In genomic region chr2:167336384-167337213, GRCm38 (mm10) we compare ENCODE assay signal across 9 mouse cellular contexts. TPM values are rescaled to one million over a fixed set of nuclear protein-coding genes. Genes with fewer than 3 reads are reported as not detected.
A peak's percentile ranks its signal among the peaks of the same experiment; 100 is the strongest.
DNase-seq lines count a peak whose midpoint lies in the region; ATAC-seq and TF ChIP-seq lines count a peak whose summit lies in the region.
"Had no signal": no experiment of that assay in that cellular context is flagged by ENCODE, and none has a peak within 500 bp of the region (broad histone marks: within the 10 kb centered on the region; RNA-seq: fewer than 3 reads in every experiment).

No protein-coding gene starts in this region.

- H3K4me2 ChIP-seq in forebrain, embryonic 12.5 days = no peak overlapping the region

- TF ChIP-seq POLR2A in liver, adult 2 months (IDR thresholded peaks at IDR 0.05; ENCODE audit: extremely low read depth, insufficient read depth, low read length) = no peak

- no peak for TF ChIP-seq CTCF in liver, adult 2 months (IDR thresholded peaks at IDR 0.05; ENCODE audit: low read depth, low read length)

- H3K9me3 ChIP-seq in forebrain, embryonic 12.5 days = no peaks in the 10 kb centered on the region

- peak; percentile 94 for DNase-seq in heart, adult 11 months
- no peak for DNase-seq in heart, postnatal 25 days (ENCODE audit: low spot score)
- DNase-seq in liver, adult 2 months (ENCODE audit: extremely low read depth, low read depth, low spot score) = peak; percentile 87
- no peak for DNase-seq in thymus, postnatal 4 days
- no peak for DNase-seq in spleen, postnatal 14 days (ENCODE audit: low spot score in 2 of 2)
- no peak for DNase-seq in testis, postnatal 10 days (ENCODE audit: low spot score)

- no peak overlapping the region for H3K9ac ChIP-seq in forebrain, embryonic 12.5 days
- H3K9ac ChIP-seq in liver, adult 2 months (ENCODE audit: low read depth, low read length) = peak overlapping the region; percentile 20; the same call in 1 of the 2 replicates

- H3K27me3 ChIP-seq in forebrain, embryonic 12.5 days = no peaks in the 10 kb centered on the region
- no peaks in the 10 kb centered on the region for H3K27me3 ChIP-seq in liver, adult 2 months (ENCODE audit: control insufficient read depth, insufficient read depth, low read length)
- H3K27me3 ChIP-seq: CH12.LX had no signal

- no peak overlapping the region for H3K4me3 ChIP-seq in forebrain, embryonic 12.5 days (replicated peaks)
- no peak overlapping the region for H3K4me3 ChIP-seq in liver, adult 2 months (ENCODE audit: insufficient read depth, low read depth, low read length)

- peak overlapping the region; percentile 16; the same call in 1 of the 2 replicates for H3K27ac ChIP-seq in forebrain, embryonic 12.5 days
- H3K27ac ChIP-seq in liver, adult 2 months (replicated peaks; ENCODE audit: insufficient read depth, low read depth, low read length) = peak overlapping the region; percentile 80

- H3K4me1 ChIP-seq in forebrain, embryonic 12.5 days = peaks cover 24% of the 10 kb centered on the region
- peaks cover 44% of the 10 kb centered on the region for H3K4me1 ChIP-seq in liver, adult 2 months (ENCODE audit: control insufficient read depth, insufficient read depth, low read length)

- H3K79me2 ChIP-seq in liver, adult 2 months (ENCODE audit: control insufficient read depth, insufficient read depth, low read length) = peaks cover 44% of the 10 kb centered on the region; the same call in 1 of the 2 replicates

- intact Hi-C loops in heart, postnatal 25 days (cut with DNase I) = no loop called here

- ATAC-seq in CD4-positive, CD25-positive, alpha-beta regulatory T cell, adult 4 months = peak; percentile 30
- ATAC-seq in forebrain, embryonic 12.5 days (ENCODE audit: low FRiP score) = 0 out of 2 replicates have a peak, but pooled peaks have one; percentile 14

- WGBS in forebrain, embryonic 12.5 days = 78% methylated on average over 10 of the region's 10 CpGs
- 25% methylated on average over 10 of the region's 10 CpGs for WGBS in liver, adult 2 months

- no peaks in the 10 kb centered on the region for H3K36me3 ChIP-seq in forebrain, embryonic 12.5 days (replicated peaks)
- H3K36me3 ChIP-seq in liver, adult 2 months (ENCODE audit: control insufficient read depth, insufficient read depth, low read length) = no peaks in the 10 kb centered on the region

RNA-seq across cellular contexts. Expression of gene B4galt5, which starts 12.4 kb away (rescaled TPM):
- total RNA-seq in heart, postnatal 25 days (2021) = 10 to 100 TPM; 12.7 to 14.6 TPM
- polyA plus RNA-seq in CD4-positive, CD25-positive, alpha-beta regulatory T cell, adult 4 months (2017; shearing (Covaris generic)) = 1 to 10 TPM; 6.3 to 9.4 TPM
- polyA plus RNA-seq in forebrain, embryonic 12.5 days (2016; fragmentation: Nextera tagmentation; extraction: Ambion mirVana) = 7.6 and 13.4 TPM in 2 replicates
- total RNA-seq in liver, adult 2 months (2014; rRNA removed) = 8.1 and 17.7 TPM in 2 replicates
- 14.9 and 15.7 TPM in 2 replicates for polyA plus RNA-seq in liver, adult 2 months (2012; rRNA removed)

Comparison
In these comparisons a context has a peak if more than half of its experiments do, and no peak if none do; other contexts are left out.
1. DNase-seq: peak in heart, adult 11 months (single experiment) and liver, adult 2 months (single experiment); none in heart, postnatal 25 days (single experiment), thymus, postnatal 4 days (single experiment), spleen, postnatal 14 days (0 of 2) and testis, postnatal 10 days (single experiment).